8 mouse cellular contexts compared by ENCODE assay signal in genomic region chr11:119044551-119045337, GRCm38 (mm10). TPM values are rescaled to one million over a fixed set of nuclear protein-coding genes. Genes with fewer than 3 reads are reported as not detected.
DNase-seq lines count a peak whose midpoint lies in the region; ATAC-seq lines count a peak whose summit lies in the region.
"Had no signal": no experiment of that assay in that cellular context is flagged by ENCODE, and none has a peak within 500 bp of the region (broad histone marks: within the 10 kb centered on the region; RNA-seq: fewer than 3 reads in every experiment).

No protein-coding gene starts in this region.

- H3K4me3 ChIP-seq in heart, embryonic 15.5 days: peak overlapping the region; percentile 32

- H3K9ac ChIP-seq in heart, embryonic 15.5 days: 0 out of 2 replicates have a peak overlapping the region, but pooled peaks have one; percentile 6

- no peak overlapping the region for H3K27ac ChIP-seq in heart, embryonic 15.5 days
- H3K27ac ChIP-seq: macrophage had no signal

- H3K9me3 ChIP-seq in heart, embryonic 15.5 days (replicated peaks): no peaks in the 10 kb centered on the region

- H3K4me1 ChIP-seq in heart, embryonic 15.5 days (replicated peaks): peaks cover 60% of the 10 kb centered on the region

- DNase-seq in urinary bladder, postnatal 14 days (ENCODE audit: low spot score): peak; percentile 45
- no peak for DNase-seq in urinary bladder, postnatal 36 days (ENCODE audit: low spot score in 2 of 2)
- DNase-seq in kidney, postnatal 36 days: peak; percentile 80 to 83
- peak; percentile 52 for DNase-seq in naive thymus-derived CD4-positive, alpha-beta T cell, adult 2 months (ENCODE audit: low read depth)
- DNase-seq in thymus, postnatal 25 days: no peak
- no peak for DNase-seq in frontal cortex, postnatal 36 days (ENCODE audit: low spot score in 2 of 2)

- no peaks in the 10 kb centered on the region for H3K36me3 ChIP-seq in heart, embryonic 15.5 days

- peak overlapping the region; percentile 50 for H3K4me2 ChIP-seq in heart, embryonic 15.5 days

- H3K27me3 ChIP-seq in heart, embryonic 15.5 days: peaks cover 85% of the 10 kb centered on the region

- WGBS in heart, embryonic 15.5 days: 3% methylated on average over 41 of the region's 41 CpGs

- ATAC-seq in heart, embryonic 15.5 days (replicated peaks; ENCODE audit: insufficient number of reproducible peaks, insufficient read depth, low FRiP score, low read depth): no peak

RNA-seq across cellular contexts. Expression of gene Cbx8, which starts 4.0 kb away (rescaled TPM):
- polyA plus RNA-seq in heart, embryonic 15.5 days (2015; fragmentation: Nextera tagmentation; extraction: Ambion mirVana): 7.5 and 9.5 TPM in 2 replicates

RNA-seq across cellular contexts. Expression of gene Cbx2, which starts 22.0 kb away (rescaled TPM):
- polyA plus RNA-seq in heart, embryonic 15.5 days (2015; fragmentation: Nextera tagmentation; extraction: Ambion mirVana): 11.6 and 18.0 TPM in 2 replicates

RNA-seq across cellular contexts. Expression of gene Cbx4, which starts 41.3 kb away (rescaled TPM):
- polyA plus RNA-seq in heart, embryonic 15.5 days (2015; fragmentation: Nextera tagmentation; extraction: Ambion mirVana): 9.3 and 11.6 TPM in 2 replicates

RNA-seq across cellular contexts. Expression of gene Enpp7, which starts 56.8 kb away (rescaled TPM):
- polyA plus RNA-seq in heart, embryonic 15.5 days (2015; fragmentation: Nextera tagmentation; extraction: Ambion mirVana): not detected in 2 replicates
- polyA plus RNA-seq: macrophage had no signal

Comparison
In these comparisons a context has a peak if more than half of its experiments do, and no peak if none do; other contexts are left out.
1. DNase-seq: peak in urinary bladder, postnatal 14 days (single experiment), kidney, postnatal 36 days (2 of 2) and naive thymus-derived CD4-positive, alpha-beta T cell, adult 2 months (single experiment); none in urinary bladder, postnatal 36 days (0 of 2), thymus, postnatal 25 days (single experiment) and frontal cortex, postnatal 36 days (0 of 2).